24 mouse cellular contexts compared by ENCODE assay signal in the genomic region with DNA sequence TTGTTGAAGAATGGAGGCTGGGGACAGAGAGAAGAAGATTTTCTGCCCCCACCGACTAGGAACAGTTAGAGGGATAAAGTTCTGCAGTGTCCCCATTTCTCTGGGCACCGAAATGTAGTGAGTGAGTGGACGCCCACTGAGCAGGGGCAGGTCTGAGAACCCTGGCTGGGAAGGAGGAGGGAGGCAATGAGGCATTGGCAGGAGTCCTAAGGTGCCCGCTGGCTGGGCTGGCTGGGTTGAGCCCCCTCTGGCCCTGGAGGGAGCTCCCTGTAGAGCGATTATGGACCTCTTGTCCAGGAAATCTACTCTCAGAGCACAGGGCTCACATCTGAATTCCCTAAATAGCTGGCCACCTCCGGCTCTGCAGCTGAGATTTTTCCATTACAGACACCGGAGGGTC. TPM values are rescaled to one million over a fixed set of nuclear protein-coding genes. Genes with fewer than 3 reads are reported as not detected.
DNase-seq lines count a peak whose midpoint lies in the region; ATAC-seq and TF ChIP-seq lines count a peak whose summit lies in the region.
"Had no signal": no experiment of that assay in that cellular context is flagged by ENCODE, and none has a peak within 500 bp of the region (broad histone marks: within the 10 kb centered on the region; RNA-seq: fewer than 3 reads in every experiment).

No protein-coding gene starts in this region.

- H3K9me3 ChIP-seq in heart, embryonic 11.5 days (replicated peaks; ENCODE audit: control insufficient read depth, low read length): no peaks in the 10 kb centered on the region
- H3K9me3 ChIP-seq in hindbrain, embryonic 16.5 days (ENCODE audit: control insufficient read depth, low read length): no peaks in the 10 kb centered on the region
- H3K9me3 ChIP-seq in hindbrain, embryonic 12.5 days (replicated peaks): no peaks in the 10 kb centered on the region
- H3K9me3 ChIP-seq: embryonic facial prominence, embryonic 10.5 days; liver, embryonic 15.5 days had no signal

- H3K4me3 ChIP-seq in heart, embryonic 11.5 days (ENCODE audit: low read depth, low read length): no peak overlapping the region
- no peak overlapping the region for H3K4me3 ChIP-seq in hindbrain, embryonic 16.5 days (ENCODE audit: low read length)
- no peak overlapping the region for H3K4me3 ChIP-seq in hindbrain, embryonic 12.5 days
- no peak overlapping the region for H3K4me3 ChIP-seq in brown adipose tissue, adult 24 weeks (ENCODE audit: insufficient read depth, low read depth, low read length)
- H3K4me3 ChIP-seq in kidney, adult 2 months (ENCODE audit: insufficient read depth, low read depth, low read length): no peak overlapping the region
- H3K4me3 ChIP-seq: embryonic facial prominence, embryonic 10.5 days; liver, embryonic 15.5 days had no signal

- ATAC-seq in heart, embryonic 11.5 days (replicated peaks; ENCODE audit: insufficient number of reproducible peaks, low FRiP score, low TSS enrichment): no peak
- ATAC-seq in hindbrain, embryonic 16.5 days: no peak
- no peak for ATAC-seq in hindbrain, embryonic 12.5 days (ENCODE audit: low FRiP score)
- ATAC-seq: forebrain, embryonic 14.5 days; lung, postnatal 0 days had no signal

- WGBS in heart, embryonic 11.5 days (ENCODE audit: insufficient replicate concordance): 34% methylated on average over 7 of the region's 7 CpGs
- WGBS in hindbrain, embryonic 16.5 days: 58% methylated on average over 7 of the region's 7 CpGs
- 62% methylated on average over 7 of the region's 7 CpGs for WGBS in hindbrain, embryonic 12.5 days
- 69% methylated on average over 7 of the region's 7 CpGs for WGBS in kidney, adult 2 months

- no peaks in the 10 kb centered on the region for H3K36me3 ChIP-seq in heart, embryonic 11.5 days (ENCODE audit: control insufficient read depth, insufficient read depth, low read length)
- H3K36me3 ChIP-seq in hindbrain, embryonic 16.5 days (ENCODE audit: control insufficient read depth, insufficient read depth, low read length): no peaks in the 10 kb centered on the region
- no peaks in the 10 kb centered on the region for H3K36me3 ChIP-seq in hindbrain, embryonic 12.5 days
- no peaks in the 10 kb centered on the region for H3K36me3 ChIP-seq in kidney, adult 2 months (ENCODE audit: control insufficient read depth, insufficient read depth, low read length)
- H3K36me3 ChIP-seq: embryonic facial prominence, embryonic 10.5 days; liver, embryonic 15.5 days had no signal

- no peak overlapping the region for H3K4me2 ChIP-seq in heart, embryonic 11.5 days
- no peak overlapping the region for H3K4me2 ChIP-seq in hindbrain, embryonic 16.5 days (ENCODE audit: low read length)
- no peak overlapping the region for H3K4me2 ChIP-seq in hindbrain, embryonic 12.5 days (replicated peaks)
- H3K4me2 ChIP-seq: liver, embryonic 15.5 days had no signal

- no peak for TF ChIP-seq POLR2A in kidney, adult 2 months (IDR thresholded peaks at IDR 0.05; ENCODE audit: low read depth, low read length)

- DNase-seq in cerebellum, adult 11-12 months: peak; percentile 27
- DNase-seq in cerebellum, postnatal 25 days: no peak
- no peak for DNase-seq in heart, adult 8-10 months (ENCODE audit: low spot score)
- no peak for DNase-seq in kidney, adult 2 months
- DNase-seq: cerebellum, postnatal 36 days; midbrain, embryonic 14.5 days; retina, postnatal 1 day had no signal

- H3K4me1 ChIP-seq in heart, embryonic 11.5 days (ENCODE audit: control insufficient read depth, insufficient read depth, low read length): peaks cover 56% of the 10 kb centered on the region
- no peaks in the 10 kb centered on the region; the same call in 1 of the 2 replicates for H3K4me1 ChIP-seq in hindbrain, embryonic 16.5 days (ENCODE audit: control insufficient read depth, insufficient read depth, low read depth, low read length)
- H3K4me1 ChIP-seq in hindbrain, embryonic 12.5 days: peaks cover 75% of the 10 kb centered on the region
- H3K4me1 ChIP-seq in brown adipose tissue, adult 24 weeks (ENCODE audit: control insufficient read depth, insufficient read depth, insufficient read length, low read length): peaks cover 13% of the 10 kb centered on the region
- no peaks in the 10 kb centered on the region; the same call in 1 of the 2 replicates for H3K4me1 ChIP-seq in kidney, adult 2 months (ENCODE audit: control insufficient read depth, insufficient read depth, low read length)

- TF ChIP-seq CTCF in kidney, adult 2 months (conservative IDR thresholded peaks at IDR 0.05; ENCODE audit: insufficient read depth, insufficient read length, low read depth, low read length): no peak

- no peak overlapping the region for H3K9ac ChIP-seq in heart, embryonic 11.5 days (ENCODE audit: low read depth, low read length)
- no peak overlapping the region for H3K9ac ChIP-seq in hindbrain, embryonic 16.5 days (ENCODE audit: low read depth, low read length)
- no peak overlapping the region for H3K9ac ChIP-seq in hindbrain, embryonic 12.5 days
- H3K9ac ChIP-seq: liver, embryonic 15.5 days had no signal

- no peaks in the 10 kb centered on the region for H3K27me3 ChIP-seq in heart, embryonic 11.5 days (ENCODE audit: control insufficient read depth, insufficient read depth, low read length)
- no peaks in the 10 kb centered on the region for H3K27me3 ChIP-seq in hindbrain, embryonic 16.5 days (replicated peaks; ENCODE audit: control insufficient read depth, insufficient read depth, low read length)
- peaks cover 12% of the 10 kb centered on the region; the same call in 1 of the 2 replicates for H3K27me3 ChIP-seq in hindbrain, embryonic 12.5 days
- H3K27me3 ChIP-seq in kidney, adult 2 months (replicated peaks; ENCODE audit: control insufficient read depth, insufficient read depth, low read length): no peaks in the 10 kb centered on the region

- peak overlapping the region; percentile 48 for H3K27ac ChIP-seq in heart, embryonic 11.5 days (ENCODE audit: low read depth, low read length)
- peak overlapping the region; percentile 12; the same call in 1 of the 2 replicates for H3K27ac ChIP-seq in hindbrain, embryonic 16.5 days (ENCODE audit: low read depth, low read length)
- no peak overlapping the region for H3K27ac ChIP-seq in hindbrain, embryonic 12.5 days
- peak overlapping the region; percentile 93 for H3K27ac ChIP-seq in brown adipose tissue, adult 24 weeks (replicated peaks; ENCODE audit: low read depth, low read length)
- H3K27ac ChIP-seq in kidney, adult 2 months (ENCODE audit: insufficient read depth, low read depth, low read length): no peak overlapping the region
- H3K27ac ChIP-seq: liver, embryonic 15.5 days had no signal

RNA-seq across cellular contexts. Expression of gene Atp1a2, which starts 1.7 kb away (rescaled TPM):
- 4.7 and 7.0 TPM in 2 replicates for polyA plus RNA-seq in heart, embryonic 11.5 days (2014; fragmentation: Nextera tagmentation; extraction: Ambion mirVana)
- 100 to 1,000 TPM; 457 to 541 (median 497) TPM for total RNA-seq in heart, adult 8-10 months (2022)
- 96.7 and 102 TPM in 2 replicates for polyA plus RNA-seq in hindbrain, embryonic 16.5 days (2015; fragmentation: Nextera tagmentation; extraction: Ambion mirVana)
- 13.7 and 16.1 TPM in 2 replicates for polyA plus RNA-seq in hindbrain, embryonic 12.5 days (2016; fragmentation: Nextera tagmentation; extraction: Ambion mirVana)
- polyA plus RNA-seq in brown adipose tissue, adult 24 weeks (2012; ENCODE audit: insufficient read depth, insufficient read length, missing spikeins): 428 and 499 TPM in 2 replicates
- 21.5 and 36.4 TPM in 2 replicates for polyA plus RNA-seq in kidney, adult 2 months (2012; rRNA removed)
- total RNA-seq: megakaryocyte progenitor cell, adult 5-6 weeks; neutrophil, adult 5-6 weeks had no signal

RNA-seq across cellular contexts. Expression of gene Kcnj9, which starts 29.6 kb away (rescaled TPM):
- 0.59 and 0.77 TPM in 2 replicates for polyA plus RNA-seq in heart, embryonic 11.5 days (2014; fragmentation: Nextera tagmentation; extraction: Ambion mirVana)
- total RNA-seq in heart, adult 8-10 months (2022): not detected
- 4.9 and 5.6 TPM in 2 replicates for polyA plus RNA-seq in hindbrain, embryonic 16.5 days (2015; fragmentation: Nextera tagmentation; extraction: Ambion mirVana)
- polyA plus RNA-seq in hindbrain, embryonic 12.5 days (2016; fragmentation: Nextera tagmentation; extraction: Ambion mirVana): 1.2 and 2.0 TPM in 2 replicates
- polyA plus RNA-seq in brown adipose tissue, adult 24 weeks (2012; ENCODE audit: insufficient read depth, insufficient read length, missing spikeins): not detected in 2 replicates
- 0.06 and 0.11 TPM in 2 replicates for polyA plus RNA-seq in kidney, adult 2 months (2012; rRNA removed)
- total RNA-seq: gastrocnemius, adult 8-10 months; heart, postnatal 10 days; megakaryocyte progenitor cell, adult 5-6 weeks; neutrophil, adult 5-6 weeks had no signal
- polyA plus RNA-seq: liver, embryonic 15.5 days; lung, postnatal 0 days; small intestine, adult 2 months; stomach, embryonic 14.5 days had no signal

RNA-seq across cellular contexts. Expression of gene Igsf8, which starts 38.1 kb away (rescaled TPM):
- 22.8 and 24.0 TPM in 2 replicates for polyA plus RNA-seq in heart, embryonic 11.5 days (2014; fragmentation: Nextera tagmentation; extraction: Ambion mirVana)
- 10 to 100 TPM in 3 of 4 experiments, 1 to 10 TPM in 1; 9.8 to 12.2 (median 11.5) TPM for total RNA-seq in heart, adult 8-10 months (2022)
- polyA plus RNA-seq in hindbrain, embryonic 16.5 days (2015; fragmentation: Nextera tagmentation; extraction: Ambion mirVana): 84.7 and 88.3 TPM in 2 replicates
- 147 and 159 TPM in 2 replicates for polyA plus RNA-seq in hindbrain, embryonic 12.5 days (2016; fragmentation: Nextera tagmentation; extraction: Ambion mirVana)
- 4.3 and 10.5 TPM in 2 replicates for polyA plus RNA-seq in brown adipose tissue, adult 24 weeks (2012; ENCODE audit: insufficient read depth, insufficient read length, missing spikeins)
- 54.3 and 57.7 TPM in 2 replicates for polyA plus RNA-seq in kidney, adult 2 months (2012; rRNA removed)

RNA-seq across cellular contexts. Expression of gene Atp1a4, which starts 41.3 kb away (rescaled TPM):
- 0.31 and 0.35 TPM in 2 replicates for polyA plus RNA-seq in heart, embryonic 11.5 days (2014; fragmentation: Nextera tagmentation; extraction: Ambion mirVana)
- not detected for total RNA-seq in heart, adult 8-10 months (2022)
- polyA plus RNA-seq in hindbrain, embryonic 16.5 days (2015; fragmentation: Nextera tagmentation; extraction: Ambion mirVana): 0.06 TPM in 1 of 2 replicates, not detected in the other
- not detected in 2 replicates for polyA plus RNA-seq in hindbrain, embryonic 12.5 days (2016; fragmentation: Nextera tagmentation; extraction: Ambion mirVana)
- not detected in 2 replicates for polyA plus RNA-seq in brown adipose tissue, adult 24 weeks (2012; ENCODE audit: insufficient read depth, insufficient read length, missing spikeins)
- 0.09 and 0.11 TPM in 2 replicates for polyA plus RNA-seq in kidney, adult 2 months (2012; rRNA removed)
- total RNA-seq: CH12.LX; heart, postnatal 10 days; layer of hippocampus, adult 8-10 months; left cerebral cortex, adult 8-10 months; megakaryocyte progenitor cell, adult 5-6 weeks; neutrophil, adult 5-6 weeks had no signal
- polyA plus RNA-seq: embryonic facial prominence, embryonic 10.5 days; midbrain, embryonic 14.5 days; small intestine, adult 2 months; stomach, embryonic 14.5 days had no signal

RNA-seq across cellular contexts. Expression of gene Kcnj10, which starts 41.5 kb away (rescaled TPM):
- 0.09 TPM in 1 of 2 replicates, not detected in the other for polyA plus RNA-seq in heart, embryonic 11.5 days (2014; fragmentation: Nextera tagmentation; extraction: Ambion mirVana)
- under 1 TPM; 0.11 to 0.23 (median 0.16) TPM for total RNA-seq in heart, adult 8-10 months (2022)
- 3.5 and 3.9 TPM in 2 replicates for polyA plus RNA-seq in hindbrain, embryonic 16.5 days (2015; fragmentation: Nextera tagmentation; extraction: Ambion mirVana)
- 0.53 and 0.83 TPM in 2 replicates for polyA plus RNA-seq in hindbrain, embryonic 12.5 days (2016; fragmentation: Nextera tagmentation; extraction: Ambion mirVana)
- polyA plus RNA-seq in brown adipose tissue, adult 24 weeks (2012; ENCODE audit: insufficient read depth, insufficient read length, missing spikeins): not detected in 2 replicates
- 17.0 and 17.1 TPM in 2 replicates for polyA plus RNA-seq in kidney, adult 2 months (2012; rRNA removed)
- total RNA-seq: neutrophil, adult 5-6 weeks had no signal

Comparison
In these comparisons a context has a peak if more than half of its experiments do, and no peak if none do; other contexts are left out.
1. H3K27ac ChIP-seq: peak in heart, embryonic 11.5 days (single experiment), hindbrain, embryonic 16.5 days (single experiment) and brown adipose tissue, adult 24 weeks (single experiment); none in hindbrain, embryonic 12.5 days (single experiment) and kidney, adult 2 months (single experiment).